Mouse (Mus musculus): ENCODE measurements around the gene D3Ertd254e. TPM values are rescaled to one million over a fixed set of nuclear protein-coding genes. Genes with fewer than 3 reads are reported as not detected.
"Not testable (repeated sequence)": the region's sequence is repeated elsewhere in the genome, so short reads cannot be mapped to it uniquely, and the experiment has no call there.

D3Ertd254e gene
- 10 to 100 TPM; 15.1 to 19.7 (median 18.2) TPM for total RNA-seq (2022)

- DNase-seq (ENCODE audit: low spot score in 2 of 2) = peak; percentile 93
These were observed at the start of gene D3Ertd254e for GRCm38 (mm10) chr3:36150934-36151686. Gene D3Ertd254e (plus strand): TSS chr3:36151017.

DNA sequence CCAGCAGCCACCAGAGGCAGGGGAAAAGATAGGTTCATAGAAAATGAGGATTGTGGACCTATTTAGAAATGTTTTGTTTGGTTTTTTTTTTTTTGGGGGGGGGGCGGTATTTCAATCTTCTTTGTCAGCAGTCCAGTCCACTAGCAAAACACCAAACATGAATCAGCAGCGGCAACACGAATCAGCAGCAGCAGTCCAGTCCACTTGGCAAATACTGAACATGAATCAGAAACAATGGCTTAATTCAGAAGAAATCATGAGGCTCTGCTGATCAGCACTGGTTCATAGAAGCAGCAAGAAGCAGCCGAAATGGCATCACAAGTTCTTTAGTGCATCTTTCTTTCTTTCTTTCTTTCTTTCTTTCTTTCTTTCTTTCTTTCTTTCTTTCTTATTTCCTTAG, 34.7 kb upstream of the D3Ertd254e start:
- no peak for DNase-seq (ENCODE audit: low spot score in 2 of 2)

GRCm38 (mm10) chr3:36119684-36120548, 30.9 kb upstream of the D3Ertd254e start:
- no peak for DNase-seq (ENCODE audit: low spot score in 2 of 2)

DNA sequence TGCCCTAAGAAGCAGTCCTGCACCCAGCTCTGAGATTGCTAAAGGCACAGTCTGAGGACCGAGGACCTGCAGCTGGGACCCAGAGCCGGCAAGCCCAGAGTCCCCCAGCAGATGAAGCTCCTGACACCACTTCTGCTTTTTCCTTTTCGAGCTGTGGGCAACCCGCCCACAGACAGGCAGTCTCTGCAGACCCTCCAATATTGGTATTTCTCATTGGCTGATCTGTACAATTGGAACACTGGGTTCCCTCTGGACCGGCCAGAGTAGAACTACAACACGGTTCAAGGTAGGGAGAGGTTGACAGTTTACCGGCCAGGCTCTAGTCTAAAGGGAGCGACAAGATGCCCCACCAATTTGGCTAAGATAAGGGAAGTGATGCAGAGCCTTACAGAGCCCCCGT, 24.6 kb upstream of the D3Ertd254e start:
- DNase-seq (ENCODE audit: low spot score in 2 of 2) = not testable (repeated sequence)

DNA sequence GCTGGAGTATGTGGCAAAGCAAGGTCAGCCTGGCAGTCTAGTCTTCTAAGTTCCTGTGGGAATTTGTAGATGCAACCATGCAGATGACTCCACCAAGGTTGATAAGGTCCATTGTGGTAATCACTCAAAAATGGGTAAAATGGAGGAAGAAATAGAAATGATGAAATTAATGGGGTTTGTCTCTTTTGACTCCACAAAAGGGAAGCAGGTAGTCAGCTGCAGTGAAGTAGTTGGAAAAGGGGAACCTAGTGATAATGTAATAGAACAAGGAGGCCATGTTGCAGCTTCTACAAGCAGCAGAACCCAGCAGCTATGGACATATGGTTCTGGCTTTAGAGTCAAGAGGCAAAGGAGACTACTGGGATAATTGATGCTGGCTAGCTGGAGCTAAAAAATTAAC, 14.7 kb upstream of the D3Ertd254e start:
- DNase-seq (ENCODE audit: low spot score in 2 of 2) = no peak

DNA sequence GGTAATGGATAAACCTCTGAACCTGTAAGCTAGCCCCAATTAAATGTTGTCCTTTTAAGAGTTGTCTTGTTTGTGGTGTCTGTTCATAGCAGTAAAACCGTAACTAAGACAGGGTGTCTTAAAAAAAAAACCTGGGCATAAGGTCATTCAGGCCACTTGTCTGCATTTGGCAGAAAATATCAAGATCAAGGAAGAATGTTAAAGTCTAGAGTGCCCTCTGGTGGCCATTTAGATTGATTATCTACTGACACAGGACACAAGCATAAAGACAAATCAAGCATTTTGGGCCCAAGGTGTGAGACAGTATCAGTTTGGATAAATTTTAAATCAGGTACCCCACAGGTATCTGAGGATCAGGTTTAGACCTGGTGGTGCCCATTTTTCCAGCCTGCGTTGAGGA, 13.3 kb upstream of the D3Ertd254e start:
- no peak for DNase-seq (ENCODE audit: low spot score in 2 of 2)

GRCm38 (mm10) chr3:36138171-36138660, 12.6 kb upstream of the D3Ertd254e start:
- DNase-seq (ENCODE audit: low spot score in 2 of 2) = no peak

GRCm38 (mm10) chr3:36138996-36139395, 11.8 kb upstream of the D3Ertd254e start:
- no peak for DNase-seq (ENCODE audit: low spot score in 2 of 2)

DNA sequence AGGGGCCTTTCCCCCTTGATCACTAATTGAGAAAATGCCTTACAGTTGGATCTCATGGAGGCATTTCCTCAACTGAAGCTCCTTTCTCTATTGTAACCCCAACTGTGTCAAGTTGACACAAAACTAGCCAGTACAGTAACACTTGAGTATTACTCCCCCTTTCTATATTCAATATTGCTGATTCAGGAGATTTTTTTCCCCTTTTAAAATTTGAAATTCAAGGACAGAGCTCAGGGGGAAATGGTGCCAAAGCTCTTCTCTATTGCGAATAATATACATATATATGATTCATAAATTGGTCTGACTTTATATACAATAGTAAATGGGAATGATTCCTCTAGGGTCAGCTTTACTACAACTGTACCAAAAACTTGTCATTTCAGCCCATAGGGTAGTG, 282 bp upstream of the D3Ertd254e start:
- no peak for DNase-seq (ENCODE audit: low spot score in 2 of 2)

DNA sequence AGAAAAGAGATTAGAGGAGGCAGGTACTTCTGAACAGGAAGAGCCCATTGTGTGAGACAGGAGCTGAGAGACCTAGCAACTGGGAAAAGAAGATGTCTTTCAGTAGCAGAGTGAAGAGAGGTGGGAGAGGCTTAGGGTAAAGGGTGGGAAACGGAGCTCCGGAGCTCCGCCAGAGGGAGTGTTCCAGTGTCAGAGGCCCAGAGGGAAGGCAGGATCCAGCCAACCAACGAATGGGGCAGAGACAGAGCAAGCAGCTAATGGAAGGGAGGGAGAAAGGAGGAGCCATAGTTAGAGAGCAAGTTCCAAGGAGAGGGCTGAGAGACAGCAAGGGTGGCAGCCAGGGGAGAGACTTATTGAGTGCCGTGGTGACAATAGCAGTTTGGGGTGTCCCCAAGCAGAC, 4.5 kb downstream of the D3Ertd254e start:
- DNase-seq (ENCODE audit: low spot score in 2 of 2) = no peak

DNA sequence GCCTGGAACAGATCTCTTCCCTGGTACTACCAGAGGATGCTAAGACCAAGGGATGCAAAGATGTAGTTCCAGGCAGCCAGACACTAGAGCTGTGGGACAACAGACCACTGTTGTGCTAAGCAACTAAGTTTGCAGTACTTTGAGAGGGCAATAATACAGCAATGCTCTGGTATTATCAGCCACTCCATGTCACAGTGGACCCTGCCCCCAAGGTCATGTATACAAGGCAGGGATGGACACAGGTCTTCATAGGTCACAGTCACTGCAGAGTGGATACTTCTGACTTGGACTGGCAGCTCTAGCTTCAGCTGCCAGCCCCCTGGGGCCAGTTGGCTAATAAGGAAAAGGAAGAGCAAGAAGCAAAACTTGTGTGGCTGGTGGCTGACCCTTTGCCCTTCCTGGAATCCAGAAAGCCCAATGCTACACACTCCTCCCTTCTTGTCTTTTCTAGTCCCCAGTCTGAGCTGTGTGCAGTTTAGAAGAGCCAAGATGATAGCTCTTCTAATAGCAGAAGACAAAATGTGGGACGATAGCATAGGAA, 19.9 kb downstream of the D3Ertd254e start:
- no peak for DNase-seq (ENCODE audit: low spot score in 2 of 2)

- DNase-seq (ENCODE audit: low spot score in 2 of 2) = no peak
These were observed 20.5 kb downstream of the D3Ertd254e start for GRCm38 (mm10) chr3:36171348-36171747.

DNA sequence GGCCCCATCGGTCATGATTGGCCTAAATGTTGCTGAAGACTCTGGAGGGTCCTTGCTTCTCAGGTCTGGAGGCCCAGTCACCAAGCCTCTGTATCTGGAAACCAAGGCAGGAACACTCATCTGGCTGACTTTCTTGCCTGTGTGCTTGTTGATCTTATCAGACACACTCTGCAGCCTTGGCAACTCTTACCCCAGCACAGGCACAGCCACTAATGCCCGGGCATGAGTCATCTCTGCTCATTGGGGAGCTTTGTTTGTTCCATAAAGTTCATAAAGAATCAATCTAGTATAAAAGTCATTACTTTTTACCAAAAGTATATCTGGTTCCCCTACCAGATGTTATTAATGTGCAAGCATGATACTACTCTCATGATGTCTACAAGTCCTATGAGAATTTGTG, 22.9 kb downstream of the D3Ertd254e start:
- DNase-seq (ENCODE audit: low spot score in 2 of 2) = no peak

DNA sequence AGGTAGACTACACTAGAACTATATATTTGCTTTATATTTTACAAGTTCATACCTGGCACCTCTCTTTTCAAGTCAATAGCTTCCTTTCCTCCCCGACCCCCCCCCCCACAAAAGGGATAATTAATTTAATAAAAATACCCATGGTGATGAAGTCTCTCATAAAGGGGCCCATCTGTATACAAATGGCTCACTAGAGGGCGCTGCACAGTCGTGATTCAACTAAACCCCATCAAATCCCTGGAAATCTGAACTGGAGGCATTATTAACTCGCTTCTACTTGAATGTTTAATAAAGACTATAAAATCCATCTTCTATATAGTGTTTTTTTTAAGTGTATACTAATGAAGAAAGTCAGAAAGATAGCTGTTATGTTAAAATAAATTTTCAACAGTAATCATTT, 30.7 kb downstream of the D3Ertd254e start:
- peak in 1 of 2 experiments; percentile 64 for DNase-seq (ENCODE audit: low spot score in 2 of 2)

GRCm38 (mm10) chr3:36186510-36186909, 35.7 kb downstream of the D3Ertd254e start:
- DNase-seq (ENCODE audit: low spot score in 2 of 2) = no peak

GRCm38 (mm10) chr3:36189243-36189642, 38.4 kb downstream of the D3Ertd254e start:
- no peak for DNase-seq (ENCODE audit: low spot score in 2 of 2)

DNA sequence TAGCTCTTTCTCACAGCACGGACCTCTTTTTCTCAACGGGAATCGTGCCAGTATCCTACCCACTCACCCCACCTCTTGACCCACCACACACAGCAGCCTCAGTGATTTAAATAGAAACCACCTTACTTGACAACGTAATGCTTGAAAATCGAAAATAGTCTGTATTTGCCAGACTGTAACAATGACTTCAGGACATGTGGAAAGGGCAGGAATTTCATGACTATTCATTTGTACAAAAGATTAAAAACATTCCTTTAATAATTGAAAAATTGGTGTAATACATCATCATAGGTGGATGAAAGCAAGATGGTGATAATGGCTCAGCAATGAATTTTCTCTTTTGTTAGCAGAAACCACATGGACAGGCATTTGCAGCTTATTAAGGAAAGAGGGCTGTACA, 50.3 kb downstream of the D3Ertd254e start:
- DNase-seq (ENCODE audit: low spot score in 2 of 2) = no peak

GRCm38 (mm10) chr3:36202932-36203331, 52.1 kb downstream of the D3Ertd254e start:
- DNase-seq (ENCODE audit: low spot score in 2 of 2) = peak in 1 of 2 experiments; percentile 20

- no peak for DNase-seq (ENCODE audit: low spot score in 2 of 2)
These were observed 56.9 kb downstream of the D3Ertd254e start for GRCm38 (mm10) chr3:36207520-36208264.

DNA sequence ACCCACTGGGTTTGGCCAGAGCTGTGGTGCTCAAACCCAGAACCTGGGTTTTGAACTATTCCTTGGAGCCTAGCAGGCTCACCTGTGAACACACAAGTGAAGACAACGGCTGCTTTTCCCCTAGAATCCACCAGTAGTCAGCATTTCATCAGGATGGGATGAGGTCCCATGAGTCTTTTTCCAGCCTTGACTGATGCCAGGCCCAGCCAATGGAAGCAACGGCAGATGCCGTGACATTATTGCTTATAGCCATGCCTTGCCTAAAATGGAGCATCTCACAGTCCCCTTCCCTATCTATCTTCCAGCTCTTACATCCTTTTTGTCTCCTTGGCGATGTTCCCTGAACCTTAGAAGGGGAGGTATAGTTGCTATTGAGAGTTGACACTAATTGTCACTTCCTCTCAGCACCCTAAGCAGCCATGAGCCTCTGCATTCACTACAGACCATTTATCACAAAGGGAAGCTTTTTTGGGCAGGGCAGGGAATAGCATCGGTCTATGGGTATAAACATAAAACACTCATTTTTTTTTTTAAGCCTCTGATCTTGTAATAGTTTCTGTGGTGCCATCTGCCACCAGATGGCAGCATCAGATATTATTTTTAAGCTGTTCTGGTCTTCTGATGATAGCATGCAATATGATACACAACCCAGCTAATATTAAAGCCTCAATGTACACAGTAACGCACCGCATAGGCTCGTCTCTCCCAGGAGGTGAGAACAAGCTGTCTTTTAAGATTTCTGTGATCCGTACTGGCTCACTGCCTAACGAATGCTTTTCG, 59.1 kb downstream of the D3Ertd254e start:
- peak; percentile 35 to 59 for DNase-seq (ENCODE audit: low spot score in 2 of 2)

GRCm38 (mm10) chr3:36210939-36211338, 60.1 kb downstream of the D3Ertd254e start:
- no peak for DNase-seq (ENCODE audit: low spot score in 2 of 2)
